Mouse (Mus musculus) stomach, postnatal 0 days (tissue): ENCODE measurements around the gene Tha1. TPM values are rescaled to one million over a fixed set of nuclear protein-coding genes. Genes with fewer than 3 reads are reported as not detected.
A peak's percentile ranks its signal among the peaks of the same experiment; 100 is the strongest.
"Not testable (repeated sequence)": the region's sequence is repeated elsewhere in the genome, so short reads cannot be mapped to it uniquely, and the experiment has no call there.

ENCODE experiments used
- ATAC-seq: fragments of 200-750 bp; cut with Nextera tagmentation; 2 replicates; pipeline ENCODE4 v1.8.0; 2017; ENCODE audit not compliant: low FRiP score, low TSS enrichment
- DNase-seq: peaks from one replicate; pipeline ENCODE4 v3.0.0-alpha.2; 2016; ENCODE audit warnings: low spot score
- H3K27ac ChIP-seq: fragments of 300-500 bp; sonication (generic); replicated peaks from 2 replicates; pipeline ENCODE4 v1.5.1; 2014; ENCODE audit warnings: mild to moderate bottlenecking, control low read depth
- H3K27me3 ChIP-seq: fragments of 300-500 bp; sonication (generic); 2 replicates; pipeline ENCODE4 v1.6.1; 2014; ENCODE audit warnings: low read length; ENCODE audit not compliant: control insufficient read depth, insufficient read depth
- H3K36me3 ChIP-seq: fragments of 300-500 bp; sonication (generic); 2 replicates; pipeline ENCODE4 v1.6.1; 2014; ENCODE audit warnings: low read length, mixed read lengths; ENCODE audit not compliant: control insufficient read depth, insufficient read depth
- H3K4me1 ChIP-seq: fragments of 300-500 bp; sonication (generic); replicated peaks from 2 replicates; pipeline ENCODE4 v1.6.1; 2014; ENCODE audit warnings: antibody characterized with exemption; ENCODE audit not compliant: control insufficient read depth, insufficient read depth
- H3K4me2 ChIP-seq: fragments of 300-500 bp; sonication (generic); replicated peaks from 2 replicates; pipeline ENCODE4 v1.6.1; 2014; ENCODE audit warnings: low read depth, mild to moderate bottlenecking, control low read depth, moderate library complexity
- H3K4me3 ChIP-seq: fragments of 300-500 bp; sonication (generic); 2 replicates; pipeline ENCODE4 v1.5.1; 2014; ENCODE audit warnings: low read depth, low read length, control low read depth
- H3K9ac ChIP-seq: fragments of 300-500 bp; sonication (generic); 2 replicates; pipeline ENCODE4 v1.6.1; 2014; ENCODE audit warnings: mild to moderate bottlenecking, low read length, control low read depth, mixed read lengths
- H3K9me3 ChIP-seq: fragments of 300-500 bp; sonication (generic); 2 replicates; pipeline ENCODE4 v1.6.1; 2016; ENCODE audit warnings: low read length; ENCODE audit not compliant: control insufficient read depth
- CTCF ChIP-seq: IDR thresholded peaks from 2 replicates; pipeline ENCODE4 v1.5.1; 2016; ENCODE audit warnings: antibody characterized with exemption, low read depth, mild to moderate bottlenecking, moderate library complexity
- EP300 ChIP-seq: optimal IDR thresholded peaks from 2 replicates; pipeline ENCODE3; 2016; ENCODE audit warnings: antibody characterized with exemption
- WGBS: fragments of 180-500 bp; shearing (Covaris S2); extraction: QIAGEN DNeasy Blood & Tissue Kit; methylation state at CpG from one replicate; pipeline ENCODE4 v1.1.7; 2014; 5-methylcytosine and 5-hydroxymethylcytosine counted together
- polyA plus RNA-seq: library from polyadenylated mRNA; unstranded; fragments of >200 nt; fragmentation: Nextera tagmentation; extraction: Ambion mirVana; gene quantifications from 2 replicates; pipeline ENCODE4 v1.2.1, GENCODE M21; 2015

Gene Tha1
- polyA plus RNA-seq, 1 experiment from 2014 or later = 5.7 TPM

DNA sequence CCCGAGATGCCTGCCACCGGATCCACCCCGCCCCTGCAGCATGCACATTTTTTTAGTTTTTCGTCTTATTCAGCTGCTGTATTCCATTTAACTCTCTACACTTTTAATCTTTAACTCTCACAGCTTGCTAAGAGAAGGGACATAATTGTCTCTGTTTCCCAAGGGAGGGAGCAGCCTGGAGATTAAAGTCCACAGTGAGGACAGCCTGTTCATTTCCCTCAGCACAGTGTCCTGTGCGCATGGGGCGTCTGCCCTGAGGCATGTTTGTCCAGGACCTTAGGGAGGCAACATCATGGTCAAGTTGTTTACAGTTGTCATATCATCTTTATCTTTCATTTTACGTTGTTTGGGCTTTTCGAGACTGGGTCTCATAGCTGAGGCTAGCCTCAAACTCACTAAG is 39.2 kb downstream of the Tha1 start:
- Histone ChIP-seq H3K27me3 (no peaks in the 10 kb centered on the region), H3K4me3 (no peak overlapping the region), H3K9me3 (no peaks in the 10 kb centered on the region), H3K27ac (no peak overlapping the region), H3K36me3 (no peaks in the 10 kb centered on the region), H3K4me1 (peaks cover 4% of the 10 kb centered on the region), H3K4me2 (no peak overlapping the region), H3K9ac (no peak overlapping the region)
- WGBS = 81% methylated on average over 8 of the region's 8 CpGs
- no peak for DNase-seq
- no peak for ATAC-seq
- no peak for TF ChIP-seq CTCF
- TF ChIP-seq EP300 = no peak

DNA sequence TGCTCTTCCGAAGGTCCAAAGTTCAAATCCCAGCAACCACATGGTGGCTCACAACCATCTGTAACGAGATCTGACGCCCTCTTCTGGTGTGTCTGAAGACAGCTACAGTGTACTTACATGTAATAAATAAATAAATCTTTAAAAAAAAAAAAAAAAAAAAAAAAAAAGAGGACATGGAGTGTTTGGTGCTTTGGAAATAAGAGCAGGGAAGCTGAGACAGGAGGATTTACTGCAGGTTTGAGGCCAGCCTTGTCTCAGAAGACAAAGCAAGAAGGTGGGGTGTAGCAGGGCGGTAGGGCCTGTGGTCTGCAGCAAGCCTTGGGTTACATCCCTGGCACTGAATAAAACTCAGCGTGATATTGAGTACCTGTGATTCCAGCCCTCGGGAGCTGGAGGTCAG is 39.8 kb downstream of the Tha1 start:
- WGBS = 90% methylated on average over 4 of the region's 6 CpGs
- H3K4me1 ChIP-seq, H3K4me3 ChIP-seq, H3K9ac ChIP-seq, H3K27ac ChIP-seq, H3K36me3 ChIP-seq, ATAC-seq, H3K27me3 ChIP-seq, H3K4me2 ChIP-seq, H3K9me3 ChIP-seq, DNase-seq: not testable (repeated sequence)

DNA sequence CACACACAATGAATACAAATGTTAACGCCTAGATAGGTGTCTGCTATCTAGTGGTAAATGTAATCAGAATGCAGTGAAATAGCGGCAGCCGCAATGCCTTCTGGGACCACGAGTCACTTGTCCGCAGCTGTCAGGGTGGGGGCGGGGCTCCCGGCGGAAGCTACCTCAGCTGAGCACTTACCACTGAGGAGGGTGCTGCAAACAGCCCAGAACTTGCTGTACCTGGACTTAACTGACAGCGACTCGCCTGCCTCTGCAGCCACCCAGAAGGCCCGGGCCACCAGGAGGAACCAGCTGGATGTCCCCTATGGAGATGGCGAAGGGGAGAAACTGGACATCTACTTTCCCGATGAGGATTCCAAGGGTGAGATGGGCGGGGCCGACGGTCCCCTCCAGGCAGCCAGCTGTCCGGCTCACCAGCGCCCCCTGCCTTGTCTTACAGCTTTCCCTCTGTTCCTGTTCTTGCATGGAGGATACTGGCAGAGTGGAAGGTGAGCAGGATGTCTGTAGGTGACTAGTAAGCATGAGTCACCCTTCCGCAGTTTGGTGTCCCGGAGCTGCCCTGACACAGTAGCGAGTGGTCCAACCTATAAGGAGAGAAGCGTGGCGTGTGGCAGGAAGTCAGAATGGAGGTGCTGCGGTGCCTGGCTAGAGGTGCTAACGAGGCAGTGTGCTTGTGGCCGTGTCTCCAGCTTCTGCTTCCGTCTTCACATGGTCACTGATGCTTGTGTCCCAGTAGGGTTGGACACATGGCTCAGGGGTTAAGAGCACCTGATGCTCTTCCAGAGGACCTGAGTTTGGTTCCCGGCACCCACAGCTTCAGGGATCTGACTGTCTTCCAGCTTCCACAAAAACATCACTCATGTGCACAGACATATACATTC is 41.0 kb downstream of the Tha1 start:
- DNase-seq (peak; percentile 89), ATAC-seq (peak; percentile 69)
- H3K9me3 ChIP-seq = no peaks in the 10 kb centered on the region
- H3K27ac ChIP-seq = peak overlapping the region; percentile 49
- peak overlapping the region; percentile 49 for H3K4me2 ChIP-seq
- H3K9ac ChIP-seq = no peak overlapping the region
- H3K4me3 ChIP-seq = peak overlapping the region; percentile 19
- 24% methylated on average over 28 of the region's 28 CpGs for WGBS
- TF ChIP-seq EP300 = no peak
- peak; percentile 85 for TF ChIP-seq CTCF
- peaks cover 10% of the 10 kb centered on the region for H3K4me1 ChIP-seq
- H3K36me3 ChIP-seq = no peaks in the 10 kb centered on the region
- H3K27me3 ChIP-seq = no peaks in the 10 kb centered on the region

DNA sequence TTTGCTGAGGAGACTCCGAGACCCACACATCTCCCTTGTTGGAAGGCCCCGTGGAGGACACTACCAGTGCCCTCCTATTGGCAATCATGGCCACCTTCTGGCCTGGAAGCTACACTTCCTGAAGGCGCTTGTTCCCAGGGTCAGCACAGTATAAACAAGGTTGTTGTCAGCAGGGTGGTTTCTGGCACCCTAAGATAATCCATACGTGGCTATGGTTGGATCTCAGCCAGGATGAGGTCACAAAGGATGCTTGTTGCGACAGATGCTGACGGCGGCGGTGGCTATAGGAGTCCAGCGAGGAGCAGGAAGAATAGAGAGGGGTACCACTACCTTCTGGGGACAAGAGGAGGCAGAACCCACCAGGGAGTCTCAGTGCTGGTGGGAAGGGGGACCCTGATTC is 42.9 kb downstream of the Tha1 start:
- H3K36me3 ChIP-seq = no peaks in the 10 kb centered on the region
- TF ChIP-seq EP300 (no peak), CTCF (no peak)
- H3K9me3 ChIP-seq = no peaks in the 10 kb centered on the region
- H3K9ac ChIP-seq = no peak overlapping the region
- no peaks in the 10 kb centered on the region for H3K27me3 ChIP-seq
- peaks cover 10% of the 10 kb centered on the region for H3K4me1 ChIP-seq
- ATAC-seq (peak; percentile 9; the same call in 1 of the 2 replicates), DNase-seq (no peak)
- no peak overlapping the region for H3K4me2 ChIP-seq
- peak overlapping the region; percentile 87 for H3K27ac ChIP-seq
- no peak overlapping the region for H3K4me3 ChIP-seq
- 50% methylated on average over 9 of the region's 9 CpGs for WGBS

DNA sequence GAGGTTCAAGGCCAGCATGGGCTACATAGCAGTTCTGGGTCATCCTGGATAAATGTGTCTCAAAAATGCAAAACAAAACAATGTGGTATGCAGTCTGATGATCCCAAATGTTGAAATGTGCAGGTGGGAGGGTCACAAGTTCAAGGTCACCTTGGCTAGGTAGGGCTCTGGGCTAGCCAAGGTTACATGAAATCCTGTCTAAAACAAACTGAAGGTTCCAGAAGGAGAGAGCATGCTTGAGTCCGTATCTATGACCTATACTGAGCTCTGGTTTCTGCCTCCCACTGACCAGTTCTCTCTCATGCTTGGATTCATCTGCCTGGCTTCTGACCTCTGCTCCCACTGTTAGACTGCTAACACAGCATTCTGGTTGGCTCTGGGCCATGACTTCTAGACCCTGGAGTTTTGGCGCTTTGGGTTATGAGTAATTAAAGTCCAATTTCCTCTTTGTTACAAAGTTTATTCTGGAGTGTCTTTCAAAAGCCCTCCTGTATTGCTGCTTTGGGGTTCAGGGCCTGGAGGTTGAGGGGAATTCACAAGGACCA is 43.5 kb downstream of the Tha1 start:
- WGBS = 47% methylated on average over 2 of the region's 2 CpGs
- ATAC-seq (no peak), DNase-seq (no peak)
- Histone ChIP-seq H3K9ac (no peak overlapping the region), H3K36me3 (no peaks in the 10 kb centered on the region), H3K27me3 (no peaks in the 10 kb centered on the region), H3K4me1 (peaks cover 10% of the 10 kb centered on the region), H3K9me3 (no peaks in the 10 kb centered on the region), H3K27ac (peak overlapping the region; percentile 87), H3K4me3 (no peak overlapping the region), H3K4me2 (no peak overlapping the region)
- no peak for TF ChIP-seq CTCF
- no peak for TF ChIP-seq EP300

DNA sequence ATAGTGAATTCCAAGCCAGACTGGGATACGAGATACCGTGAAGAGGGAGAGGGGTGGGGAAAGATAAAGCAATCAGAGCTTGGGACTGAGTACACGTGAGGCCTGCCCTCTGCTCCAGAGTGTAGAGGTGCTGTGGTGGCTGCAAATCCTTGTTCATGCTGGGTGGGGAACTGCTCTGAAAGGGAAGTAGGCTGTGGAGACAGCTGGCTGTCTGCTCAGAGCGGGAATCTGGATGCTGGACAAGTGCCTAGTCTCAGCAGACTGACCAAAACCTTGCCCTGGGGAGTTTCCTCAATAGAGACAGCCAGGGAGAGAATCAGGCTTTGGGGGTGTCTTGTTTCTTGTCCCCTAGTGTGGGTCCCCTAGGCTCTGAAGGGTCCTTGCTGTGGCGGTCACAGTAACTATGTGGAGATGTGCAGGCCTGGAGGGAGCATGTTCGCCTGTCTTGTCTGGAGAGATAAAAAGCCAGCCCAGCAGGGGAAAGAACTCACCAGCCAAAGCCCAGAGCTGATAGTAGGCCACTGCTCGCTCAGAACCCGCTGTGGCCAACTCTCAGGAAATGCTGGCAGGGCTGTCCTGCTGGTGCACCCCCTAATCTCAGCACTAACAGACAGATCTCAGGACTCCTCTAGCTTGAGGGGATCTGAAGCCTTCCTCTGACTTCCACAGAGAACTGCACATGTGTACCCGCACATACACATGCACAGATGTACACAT is 44.2 kb downstream of the Tha1 start:
- peak overlapping the region; percentile 31; the same call in 1 of the 2 replicates for H3K9ac ChIP-seq

More for the DNA sequence above, 44.2 kb downstream of the Tha1 start:
- Histone ChIP-seq H3K27ac (peak overlapping the region; percentile 87), H3K4me3 (no peak overlapping the region), H3K27me3 (no peaks in the 10 kb centered on the region), H3K9me3 (no peaks in the 10 kb centered on the region), H3K4me1 (peaks cover 10% of the 10 kb centered on the region), H3K4me2 (no peak overlapping the region), H3K36me3 (no peaks in the 10 kb centered on the region)
- TF ChIP-seq EP300 (no peak), CTCF (no peak)
- peak; percentile 69 for DNase-seq
- WGBS = 29% methylated on average over 9 of the region's 9 CpGs
- ATAC-seq = no peak
